Mouse (Mus musculus): ENCODE measurements at regions not wholly inside any gene's neighbourhood (a gene's known extent, or its start where the extent isn't known, plus 50 kb on each side); places are given as distances from the start of the nearest gene placed in this dataset.
"Not testable (repeated sequence)": the region's sequence is repeated elsewhere in the genome, so short reads cannot be mapped to it uniquely, and the experiment has no call there.

- H3K9ac ChIP-seq (ENCODE audit: low read depth, poor library complexity, severe bottlenecking): no peak overlapping the region
- H3K27ac ChIP-seq (ENCODE audit: insufficient read depth, low read length): no peak overlapping the region
- TF ChIP-seq POLR2A (IDR thresholded peaks at IDR 0.05; ENCODE audit: insufficient read depth, low read length): no peak
- no peak for TF ChIP-seq EP300 (IDR thresholded peaks at IDR 0.05; ENCODE audit: insufficient read depth, low read depth, low read length)
- no peak for TF ChIP-seq CTCF (IDR thresholded peaks at IDR 0.05; ENCODE audit: low read depth, low read length)
- H3K36me3 ChIP-seq (ENCODE audit: control insufficient read depth, insufficient read depth, low read length, poor library complexity, severe bottlenecking): no peaks in the 10 kb centered on the region
- H3K4me1 ChIP-seq (ENCODE audit: control insufficient read depth, insufficient read depth, low read length): no peaks in the 10 kb centered on the region
- H3K27me3 ChIP-seq (ENCODE audit: control insufficient read depth, insufficient read depth, low read length, poor library complexity, severe bottlenecking): no peaks in the 10 kb centered on the region
- H3K4me3 ChIP-seq (ENCODE audit: low read depth, low read length): no peak overlapping the region
- H3K9me3 ChIP-seq (replicated peaks; ENCODE audit: control insufficient read depth, insufficient read depth, low read length, poor library complexity, severe bottlenecking): no peaks in the 10 kb centered on the region
Observed at GRCm38 (mm10) chr4:143036704-143037103, 176.1 kb downstream of the Prdm2 start.

GRCm38 (mm10) chr4:143035089-143035488 is 177.7 kb downstream of the Prdm2 start:
- H3K9me3 ChIP-seq (replicated peaks; ENCODE audit: control insufficient read depth, insufficient read depth, low read length, poor library complexity, severe bottlenecking); H3K27me3 ChIP-seq (ENCODE audit: control insufficient read depth, insufficient read depth, low read length, poor library complexity, severe bottlenecking); H3K4me3 ChIP-seq (ENCODE audit: low read depth, low read length); H3K27ac ChIP-seq (ENCODE audit: insufficient read depth, low read length); H3K9ac ChIP-seq (ENCODE audit: low read depth, poor library complexity, severe bottlenecking); H3K4me1 ChIP-seq (ENCODE audit: control insufficient read depth, insufficient read depth, low read length); H3K36me3 ChIP-seq (ENCODE audit: control insufficient read depth, insufficient read depth, low read length, poor library complexity, severe bottlenecking): not testable (repeated sequence)

DNA sequence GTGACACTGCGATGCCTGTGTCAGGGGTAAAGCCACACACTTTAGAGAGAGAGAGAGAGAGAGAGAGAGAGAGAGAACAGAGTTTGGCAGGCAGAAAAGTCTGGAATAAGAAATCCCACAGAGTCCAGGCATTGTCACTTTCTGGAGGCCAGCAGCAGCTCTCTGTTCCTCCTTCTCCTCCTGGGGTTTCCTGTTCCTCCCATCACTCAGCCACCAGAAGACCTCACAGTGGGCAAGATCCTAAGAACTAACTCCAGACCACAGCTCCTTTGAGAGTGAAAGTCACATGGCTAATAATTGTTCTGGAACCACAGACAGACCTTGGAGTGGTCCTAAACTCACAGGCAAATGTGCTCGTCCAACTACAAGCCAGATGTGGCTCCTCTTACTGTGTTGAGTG is 178.5 kb downstream of the Prdm2 start:
- H3K9me3 ChIP-seq (replicated peaks; ENCODE audit: control insufficient read depth, insufficient read depth, low read length, poor library complexity, severe bottlenecking); H3K27ac ChIP-seq (ENCODE audit: insufficient read depth, low read length); H3K27me3 ChIP-seq (ENCODE audit: control insufficient read depth, insufficient read depth, low read length, poor library complexity, severe bottlenecking); H3K9ac ChIP-seq (ENCODE audit: low read depth, poor library complexity, severe bottlenecking); H3K4me1 ChIP-seq (ENCODE audit: control insufficient read depth, insufficient read depth, low read length); H3K36me3 ChIP-seq (ENCODE audit: control insufficient read depth, insufficient read depth, low read length, poor library complexity, severe bottlenecking); H3K4me3 ChIP-seq (ENCODE audit: low read depth, low read length): not testable (repeated sequence)

DNA sequence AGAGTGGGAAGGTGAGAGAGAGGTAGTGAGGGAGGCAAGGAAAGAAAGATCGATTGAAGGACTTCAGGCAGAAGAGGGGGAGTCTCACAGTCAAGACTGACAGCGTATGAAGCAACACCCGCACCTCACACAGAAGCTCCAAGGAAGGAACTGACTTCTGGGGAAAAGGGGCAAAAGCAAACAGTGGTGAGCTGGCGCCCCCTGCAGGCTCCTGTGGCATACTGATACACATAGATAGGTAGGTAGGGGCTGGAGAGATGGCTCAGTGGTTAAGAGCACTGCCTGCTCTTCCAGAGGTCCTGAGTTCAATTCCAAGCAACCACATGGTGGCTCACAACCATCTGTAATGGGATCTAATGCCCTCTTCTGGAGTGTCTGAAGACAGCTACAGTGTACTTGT is 183.0 kb downstream of the Prdm2 start:
- H3K27me3 ChIP-seq (ENCODE audit: control insufficient read depth, insufficient read depth, low read length, poor library complexity, severe bottlenecking); H3K27ac ChIP-seq (ENCODE audit: insufficient read depth, low read length); H3K36me3 ChIP-seq (ENCODE audit: control insufficient read depth, insufficient read depth, low read length, poor library complexity, severe bottlenecking); H3K9ac ChIP-seq (ENCODE audit: low read depth, poor library complexity, severe bottlenecking); H3K4me1 ChIP-seq (ENCODE audit: control insufficient read depth, insufficient read depth, low read length); H3K4me3 ChIP-seq (ENCODE audit: low read depth, low read length); H3K9me3 ChIP-seq (replicated peaks; ENCODE audit: control insufficient read depth, insufficient read depth, low read length, poor library complexity, severe bottlenecking): not testable (repeated sequence)
- TF ChIP-seq CTCF (IDR thresholded peaks at IDR 0.05; ENCODE audit: low read depth, low read length): peak; percentile 45

DNA sequence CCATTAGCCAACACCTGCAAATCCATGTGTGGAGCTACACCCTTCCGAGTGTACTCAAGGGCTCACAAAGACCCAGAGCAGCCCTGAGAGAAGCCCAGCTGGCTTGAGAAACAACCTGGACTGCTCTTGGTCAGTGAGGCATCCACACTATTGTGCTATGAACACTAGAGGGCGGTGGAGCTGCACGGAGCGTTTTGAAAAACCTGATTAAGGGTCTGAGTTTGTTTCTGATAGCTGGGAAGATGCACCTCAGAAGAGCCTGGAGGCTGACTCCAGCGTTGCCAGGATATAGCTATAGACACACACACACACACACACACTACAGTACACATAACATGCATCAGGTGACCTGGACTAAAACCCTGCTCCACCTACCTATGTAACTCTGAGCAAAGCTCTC is 185.5 kb downstream of the Prdm2 start:
- Histone ChIP-seq H3K4me1 (ENCODE audit: control insufficient read depth, insufficient read depth, low read length) (no peaks in the 10 kb centered on the region), H3K9ac (ENCODE audit: low read depth, poor library complexity, severe bottlenecking) (no peak overlapping the region), H3K36me3 (ENCODE audit: control insufficient read depth, insufficient read depth, low read length, poor library complexity, severe bottlenecking) (no peaks in the 10 kb centered on the region), H3K27me3 (ENCODE audit: control insufficient read depth, insufficient read depth, low read length, poor library complexity, severe bottlenecking) (no peaks in the 10 kb centered on the region), H3K4me3 (ENCODE audit: low read depth, low read length) (no peak overlapping the region), H3K9me3 (replicated peaks; ENCODE audit: control insufficient read depth, insufficient read depth, low read length, poor library complexity, severe bottlenecking) (no peaks in the 10 kb centered on the region), H3K27ac (ENCODE audit: insufficient read depth, low read length) (no peak overlapping the region)
- TF ChIP-seq POLR2A (IDR thresholded peaks at IDR 0.05; ENCODE audit: insufficient read depth, low read length): no peak
- TF ChIP-seq EP300 (IDR thresholded peaks at IDR 0.05; ENCODE audit: insufficient read depth, low read depth, low read length): no peak
- peak; percentile 61 for TF ChIP-seq CTCF (IDR thresholded peaks at IDR 0.05; ENCODE audit: low read depth, low read length)

- TF ChIP-seq CTCF (IDR thresholded peaks at IDR 0.05; ENCODE audit: low read depth, low read length) (peak; percentile 77), POLR2A (IDR thresholded peaks at IDR 0.05; ENCODE audit: insufficient read depth, low read length) (no peak), EP300 (IDR thresholded peaks at IDR 0.05; ENCODE audit: insufficient read depth, low read depth, low read length) (no peak)
- Histone ChIP-seq H3K4me3 (ENCODE audit: low read depth, low read length) (no peak overlapping the region), H3K9ac (ENCODE audit: low read depth, poor library complexity, severe bottlenecking) (no peak overlapping the region), H3K36me3 (ENCODE audit: control insufficient read depth, insufficient read depth, low read length, poor library complexity, severe bottlenecking) (no peaks in the 10 kb centered on the region), H3K9me3 (replicated peaks; ENCODE audit: control insufficient read depth, insufficient read depth, low read length, poor library complexity, severe bottlenecking) (no peaks in the 10 kb centered on the region), H3K27me3 (ENCODE audit: control insufficient read depth, insufficient read depth, low read length, poor library complexity, severe bottlenecking) (no peaks in the 10 kb centered on the region), H3K4me1 (ENCODE audit: control insufficient read depth, insufficient read depth, low read length) (no peaks in the 10 kb centered on the region), H3K27ac (ENCODE audit: insufficient read depth, low read length) (no peak overlapping the region)
Observed at GRCm38 (mm10) chr4:143021242-143021881, 191.4 kb downstream of the Prdm2 start.

DNA sequence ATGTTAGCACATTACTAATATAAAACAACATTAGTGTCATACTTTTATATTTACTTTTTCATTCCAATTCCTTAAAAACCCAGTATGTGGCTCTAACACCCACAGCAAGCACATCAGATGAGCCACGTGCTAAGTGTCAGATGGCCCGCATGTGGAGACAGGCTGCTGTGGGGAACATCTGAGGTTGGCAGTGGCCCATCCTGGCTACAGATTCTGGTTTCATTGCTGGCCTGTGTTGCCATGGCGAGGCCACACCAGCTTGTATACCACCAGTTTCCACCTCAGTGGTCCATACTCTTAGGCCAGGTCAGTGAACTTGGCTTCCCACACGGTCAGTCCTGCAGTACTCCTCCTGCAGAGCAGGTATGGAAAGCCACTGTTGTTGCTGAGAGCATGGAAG is 192.1 kb downstream of the Prdm2 start:
- TF ChIP-seq POLR2A (IDR thresholded peaks at IDR 0.05; ENCODE audit: insufficient read depth, low read length): no peak
- TF ChIP-seq EP300 (IDR thresholded peaks at IDR 0.05; ENCODE audit: insufficient read depth, low read depth, low read length): no peak
- no peak for TF ChIP-seq CTCF (IDR thresholded peaks at IDR 0.05; ENCODE audit: low read depth, low read length)
- no peak overlapping the region for H3K9ac ChIP-seq (ENCODE audit: low read depth, poor library complexity, severe bottlenecking)
- no peak overlapping the region for H3K4me3 ChIP-seq (ENCODE audit: low read depth, low read length)
- no peaks in the 10 kb centered on the region for H3K27me3 ChIP-seq (ENCODE audit: control insufficient read depth, insufficient read depth, low read length, poor library complexity, severe bottlenecking)
- no peak overlapping the region for H3K27ac ChIP-seq (ENCODE audit: insufficient read depth, low read length)
- no peaks in the 10 kb centered on the region for H3K4me1 ChIP-seq (ENCODE audit: control insufficient read depth, insufficient read depth, low read length)
- H3K36me3 ChIP-seq (ENCODE audit: control insufficient read depth, insufficient read depth, low read length, poor library complexity, severe bottlenecking): no peaks in the 10 kb centered on the region
- no peaks in the 10 kb centered on the region for H3K9me3 ChIP-seq (replicated peaks; ENCODE audit: control insufficient read depth, insufficient read depth, low read length, poor library complexity, severe bottlenecking)
